Mouse (Mus musculus) liver, embryonic 16.5 days (tissue): ENCODE measurements around the gene 2310039H08Rik. TPM values are rescaled to one million over a fixed set of nuclear protein-coding genes. Genes with fewer than 3 reads are reported as not detected.
A peak's percentile ranks its signal among the peaks of the same experiment; 100 is the strongest.
"Not testable (repeated sequence)": the region's sequence is repeated elsewhere in the genome, so short reads cannot be mapped to it uniquely, and the experiment has no call there.

Experiments used
- ATAC-seq: fragments of 200-750 bp; cut with Nextera tagmentation; 2 replicates; pipeline ENCODE4 v1.8.0; 2017; ENCODE audit warnings: low read depth, mild to moderate bottlenecking, moderate number of reproducible peaks, moderate library complexity
- H3K27ac ChIP-seq: fragments of 300-500 bp; sonication (generic); 2 replicates; pipeline ENCODE4 v1.5.1; 2014; ENCODE audit warnings: mild to moderate bottlenecking, low read length
- H3K27me3 ChIP-seq: fragments of 300-500 bp; sonication (generic); 2 replicates; pipeline ENCODE4 v1.6.1; 2014; ENCODE audit warnings: low read depth, low read length, mixed read lengths; ENCODE audit not compliant: control insufficient read depth, insufficient read depth
- H3K36me3 ChIP-seq: fragments of 300-500 bp; sonication (generic); 2 replicates; pipeline ENCODE4 v1.6.1; 2014; ENCODE audit warnings: mild to moderate bottlenecking; ENCODE audit not compliant: control insufficient read depth, insufficient read depth
- H3K4me1 ChIP-seq: fragments of 300-500 bp; sonication (generic); 2 replicates; pipeline ENCODE4 v1.6.1; 2014; ENCODE audit warnings: low read depth, low read length, mixed read lengths; ENCODE audit not compliant: control insufficient read depth
- H3K4me2 ChIP-seq: fragments of 300-500 bp; sonication (generic); 2 replicates; pipeline ENCODE4 v1.6.1; 2014; ENCODE audit warnings: low read depth, low read length, mixed read lengths
- H3K4me3 ChIP-seq: fragments of 300-500 bp; sonication (generic); 2 replicates; pipeline ENCODE4 v1.5.1; 2014; ENCODE audit warnings: low read depth, mild to moderate bottlenecking, low read length
- H3K9ac ChIP-seq: fragments of 300-500 bp; sonication (generic); 2 replicates; pipeline ENCODE4 v1.6.1; 2014; ENCODE audit warnings: low read depth, low read length
- H3K9me3 ChIP-seq: fragments of 300-500 bp; sonication (generic); replicated peaks from 2 replicates; pipeline ENCODE4 v1.6.1; 2016; ENCODE audit warnings: low read length; ENCODE audit not compliant: control insufficient read depth
- WGBS: fragments of 180-500 bp; shearing (Covaris S2); extraction: QIAGEN DNeasy Blood & Tissue Kit; methylation state at CpG from one replicate; pipeline ENCODE4 v1.1.7; 2014; ENCODE audit not compliant: insufficient replicate concordance; 5-methylcytosine and 5-hydroxymethylcytosine counted together
- polyA plus RNA-seq: library from polyadenylated mRNA; unstranded; fragments of >200 nt; fragmentation: Nextera tagmentation; extraction: Ambion mirVana; gene quantifications from 2 replicates; pipeline ENCODE4 v1.2.1, GENCODE M21; 2015

Gene 2310039H08Rik
- polyA plus RNA-seq, 1 experiment from 2014 or later, result 56.1 TPM

DNA sequence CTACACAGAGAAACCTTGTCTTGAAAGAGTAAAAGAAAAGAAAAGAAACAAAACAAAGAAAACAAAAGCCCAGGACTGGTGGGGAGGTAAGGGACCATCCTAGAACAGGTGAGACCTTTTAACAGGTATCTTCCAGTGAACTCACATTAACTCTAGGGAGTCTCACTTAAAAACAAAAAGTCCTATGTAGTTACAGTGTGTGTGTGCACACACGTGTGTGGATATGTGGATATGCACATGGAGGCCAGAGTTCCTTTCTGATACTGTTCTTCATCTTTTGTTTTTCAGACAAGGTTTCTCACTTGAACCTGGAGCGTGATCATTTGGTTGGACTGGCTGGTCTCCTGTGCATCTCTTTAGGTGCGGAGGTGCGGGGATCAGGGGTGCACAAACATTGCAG lies 21.9 kb upstream of the 2310039H08Rik start:
- H3K4me1 ChIP-seq, result peaks cover 15% of the 10 kb centered on the region
- no peaks in the 10 kb centered on the region for H3K9me3 ChIP-seq
- peaks cover 2% of the 10 kb centered on the region; the same call in 1 of the 2 replicates for H3K36me3 ChIP-seq
- H3K4me3 ChIP-seq, result peak overlapping the region; percentile 77
- peak overlapping the region; percentile 73 for H3K9ac ChIP-seq
- H3K4me2 ChIP-seq, result peak overlapping the region; percentile 88
- peak overlapping the region; percentile 91; the same call in 1 of the 2 replicates for H3K27ac ChIP-seq
- ATAC-seq, result no peak
- H3K27me3 ChIP-seq, result no peaks in the 10 kb centered on the region
- WGBS, result 68% methylated on average over 4 of the region's 4 CpGs

DNA sequence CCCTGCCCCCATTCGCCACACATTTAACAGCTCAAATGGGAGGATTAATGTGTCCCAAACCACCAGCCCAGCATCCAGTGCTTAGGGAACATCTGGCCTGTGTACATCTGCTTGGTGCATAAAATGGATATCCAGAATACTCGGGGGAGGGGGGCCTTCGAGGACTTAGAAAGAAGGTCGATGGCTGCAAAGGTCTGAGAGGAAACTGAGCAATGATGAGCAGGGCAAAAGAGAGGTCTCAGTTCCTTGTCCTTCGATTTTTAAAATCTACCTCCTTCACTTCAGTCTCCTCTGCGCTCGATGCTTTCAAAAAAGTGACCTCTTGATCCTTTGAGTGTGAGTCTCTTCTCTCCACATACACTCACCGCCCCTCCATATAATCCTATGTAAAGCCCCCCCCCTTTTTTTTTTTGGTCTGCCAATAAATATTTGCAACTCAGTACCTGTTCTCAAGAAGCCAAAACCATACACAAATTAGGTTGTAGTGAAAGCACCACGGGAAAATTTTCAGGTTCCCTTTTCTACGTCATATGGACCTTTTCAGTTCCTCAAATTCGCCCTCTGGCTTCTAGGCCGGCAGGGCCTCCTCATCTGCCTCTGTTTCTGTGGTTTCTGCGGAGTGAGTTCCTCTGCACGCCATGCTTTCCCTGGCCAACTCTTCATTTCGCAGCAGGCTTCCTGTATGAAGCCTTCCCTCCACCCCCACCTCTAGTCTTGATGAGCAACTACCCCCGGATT lies 21.2 kb upstream of the 2310039H08Rik start:
- Histone ChIP-seq H3K27ac (peak overlapping the region; percentile 91), H3K9ac (peak overlapping the region; percentile 73), H3K4me1 (peaks cover 15% of the 10 kb centered on the region), H3K9me3 (no peaks in the 10 kb centered on the region), H3K36me3 (peaks cover 2% of the 10 kb centered on the region; the same call in 1 of the 2 replicates), H3K4me3 (peak overlapping the region; percentile 77), H3K4me2 (peak overlapping the region; percentile 88), H3K27me3 (no peaks in the 10 kb centered on the region)
- ATAC-seq, result peak; percentile 2
- WGBS, result 12% methylated on average over 16 of the region's 16 CpGs

DNA sequence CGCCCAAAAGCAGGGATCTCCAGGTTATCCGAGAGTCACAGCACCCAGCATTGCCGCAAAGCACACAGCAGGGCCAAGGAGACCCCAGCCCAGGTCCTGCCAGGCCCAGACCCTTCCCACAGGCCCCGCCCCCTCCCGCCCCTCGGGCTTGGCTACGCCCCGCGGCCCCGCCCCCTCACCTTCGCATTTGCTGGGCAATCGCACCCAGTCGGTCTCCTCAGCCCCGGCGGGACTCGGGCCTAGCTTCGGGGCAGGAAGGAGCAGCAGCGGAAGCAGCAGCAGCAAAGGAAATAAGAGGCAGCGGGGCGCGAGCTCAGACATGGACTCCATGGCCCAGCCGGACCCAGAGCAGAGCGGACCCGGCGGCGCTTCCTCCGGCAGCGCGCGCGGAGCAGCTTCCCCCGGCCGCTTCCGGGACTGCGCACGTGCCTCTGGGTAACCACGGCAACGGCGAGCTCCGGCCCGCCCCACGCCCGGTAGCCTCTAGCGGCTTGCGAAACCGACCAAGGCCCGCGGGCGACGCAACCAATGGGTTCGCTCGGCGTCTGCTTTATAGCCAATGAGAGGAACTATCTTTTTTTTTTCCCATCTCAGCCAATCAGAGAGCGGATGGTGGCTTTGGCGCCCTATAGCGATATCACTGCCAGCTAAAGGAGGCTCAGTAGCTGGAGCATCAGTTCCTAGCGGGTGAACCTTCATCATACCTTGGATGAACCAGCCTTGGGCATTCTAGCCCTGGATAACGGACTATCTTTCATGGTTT lies 20.5 kb upstream of the 2310039H08Rik start, which contains the start of gene Cnpy3:
Gene Cnpy3 (minus strand): TSS at position 421 of the 763 bp plus-strand sequence.
- peaks cover 15% of the 10 kb centered on the region for H3K4me1 ChIP-seq
- no peaks in the 10 kb centered on the region for H3K9me3 ChIP-seq
- H3K36me3 ChIP-seq, result peaks cover 1% of the 10 kb centered on the region; the same call in 1 of the 2 replicates
- WGBS, result under 1% methylated on average over 57 of the region's 58 CpGs
- peak; percentile 99 for ATAC-seq
- H3K27me3 ChIP-seq, result no peaks in the 10 kb centered on the region
- H3K27ac ChIP-seq, result peak within 1 kb of the TSS; percentile 91
- peak within 1 kb of the TSS; percentile 88 for H3K4me2 ChIP-seq
- peak within 1 kb of the TSS; percentile 73 for H3K9ac ChIP-seq
- peak within 1 kb of the TSS; percentile 77 for H3K4me3 ChIP-seq

DNA sequence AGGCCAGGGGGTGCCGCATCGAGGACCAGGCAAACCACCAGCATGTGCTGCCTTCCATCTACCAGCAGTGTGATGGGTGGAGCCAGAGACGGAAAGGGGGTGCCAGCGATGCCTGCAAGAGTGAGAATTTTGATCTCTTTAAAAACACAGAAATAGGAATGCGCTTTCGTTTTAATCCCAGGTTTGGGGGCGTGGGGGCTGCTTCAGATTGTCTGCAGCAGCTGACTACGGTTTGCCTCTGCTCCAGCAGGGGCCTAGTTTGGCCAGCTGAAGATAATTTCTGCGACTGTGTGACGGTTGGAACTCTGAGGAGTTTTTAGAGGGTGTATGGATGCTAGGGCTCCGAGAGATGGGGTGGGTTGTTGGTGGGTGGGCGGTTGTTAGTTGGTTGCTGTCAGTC lies 13.7 kb upstream of the 2310039H08Rik start:
- no peaks in the 10 kb centered on the region for H3K9me3 ChIP-seq
- ATAC-seq, result no peak
- no peak overlapping the region for H3K27ac ChIP-seq
- no peak overlapping the region for H3K9ac ChIP-seq
- no peak overlapping the region for H3K4me2 ChIP-seq
- 74% methylated on average over 12 of the region's 12 CpGs for WGBS
- H3K4me3 ChIP-seq, result no peak overlapping the region
- no peaks in the 10 kb centered on the region for H3K36me3 ChIP-seq
- H3K27me3 ChIP-seq, result no peaks in the 10 kb centered on the region
- no peaks in the 10 kb centered on the region for H3K4me1 ChIP-seq

DNA sequence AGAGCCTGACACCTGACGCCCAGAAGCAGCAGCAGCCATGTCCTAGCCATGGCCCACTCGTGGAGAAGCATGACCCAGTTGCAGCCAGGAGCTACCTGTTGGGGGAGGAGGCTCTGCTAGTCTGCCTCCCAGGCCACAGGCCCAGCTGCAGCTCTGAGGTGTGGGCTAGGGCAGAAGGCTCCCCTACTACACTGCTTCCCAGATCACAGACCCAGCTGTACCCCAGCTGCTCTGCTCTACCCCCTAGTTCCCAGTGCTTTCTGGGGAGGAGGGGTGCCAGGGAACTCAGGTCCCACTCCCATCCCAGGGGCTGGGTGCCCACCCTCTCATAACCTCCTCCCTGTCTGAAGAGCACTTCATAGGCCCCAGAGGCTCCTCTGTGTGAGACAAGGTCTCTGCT lies 8.9 kb upstream of the 2310039H08Rik start, which contains the start of gene Ptcra:
Gene Ptcra (minus strand): TSS at position 169 of the 400 bp plus-strand sequence.
- WGBS, result 63% methylated on average over 2 of the region's 2 CpGs
- Histone ChIP-seq H3K4me2 (no peak within 1 kb of the TSS), H3K9ac (no peak within 1 kb of the TSS), H3K4me3 (no peak within 1 kb of the TSS), H3K9me3 (no peaks in the 10 kb centered on the region), H3K36me3 (no peaks in the 10 kb centered on the region), H3K27me3 (no peaks in the 10 kb centered on the region), H3K27ac (no peak within 1 kb of the TSS), H3K4me1 (peaks cover 3% of the 10 kb centered on the region)
- ATAC-seq, result no peak

DNA sequence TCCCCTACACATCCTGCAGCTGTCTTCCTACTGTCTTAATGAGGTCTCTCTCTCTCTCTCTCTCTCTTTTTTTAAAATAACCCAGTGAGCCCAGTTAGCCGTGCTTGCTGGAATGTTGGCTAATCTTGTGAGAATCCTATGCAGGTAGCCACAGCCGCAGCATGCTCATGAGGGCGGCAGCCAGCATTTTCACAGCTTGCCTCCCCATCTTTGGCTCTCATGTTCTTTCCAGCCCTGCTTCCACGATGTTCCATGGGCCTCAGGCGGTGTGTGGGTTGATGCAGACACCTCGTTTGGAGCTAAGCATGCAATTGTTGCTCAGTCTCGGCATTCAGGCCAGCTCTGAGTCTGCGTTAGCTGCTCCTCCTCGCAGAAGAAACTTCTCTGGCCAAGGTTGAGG lies 7.5 kb upstream of the 2310039H08Rik start:
- not testable (repeated sequence) for H3K36me3 ChIP-seq, H3K9me3 ChIP-seq, H3K27ac ChIP-seq, H3K4me3 ChIP-seq, H3K4me2 ChIP-seq, ATAC-seq, H3K9ac ChIP-seq, H3K4me1 ChIP-seq, H3K27me3 ChIP-seq
- WGBS, result 53% methylated on average over 9 of the region's 9 CpGs

DNA sequence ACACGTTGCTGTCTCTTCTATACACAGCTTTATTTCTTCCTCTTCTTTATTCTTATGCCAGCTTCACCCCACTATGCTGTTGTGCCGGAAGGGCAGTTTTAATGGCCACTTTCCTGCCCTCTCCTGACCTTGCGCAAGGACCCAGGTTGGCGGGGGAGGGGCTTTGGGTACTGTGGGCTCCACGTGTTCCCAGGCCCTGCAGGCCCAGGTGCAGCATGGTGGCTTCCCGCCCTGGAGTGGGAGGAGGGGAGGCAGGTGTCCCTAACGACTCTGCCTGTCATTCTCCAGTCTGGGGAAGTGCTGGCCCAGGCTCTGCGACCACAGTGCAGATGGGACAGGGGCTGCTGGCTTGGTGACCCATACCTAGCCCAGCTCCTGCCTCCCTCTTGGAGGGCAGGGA lies 4.6 kb upstream of the 2310039H08Rik start:
- Histone ChIP-seq H3K9ac (no peak overlapping the region), H3K9me3 (no peaks in the 10 kb centered on the region)
- WGBS, result 36% methylated on average over 8 of the region's 8 CpGs

DNA sequence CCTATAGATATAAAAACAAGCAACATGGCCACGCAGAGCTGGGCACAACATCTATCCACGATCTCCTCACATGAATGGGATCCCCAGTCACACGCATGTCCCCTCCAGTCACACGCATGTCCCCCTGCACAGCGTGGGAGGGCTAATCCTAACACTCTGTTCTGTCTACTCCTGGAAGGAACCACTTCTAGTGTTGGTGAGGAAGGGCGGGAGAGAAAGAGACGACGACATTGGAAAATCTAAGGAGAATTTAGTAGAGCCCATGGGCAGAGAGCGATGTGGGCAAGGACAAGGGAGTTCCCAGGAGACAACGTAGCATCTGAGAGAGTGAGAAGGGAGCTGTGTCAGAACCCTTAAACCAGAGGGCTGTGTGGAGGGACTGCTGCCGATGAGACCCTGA lies 1.9 kb upstream of the 2310039H08Rik start:
- no peaks in the 10 kb centered on the region for H3K27me3 ChIP-seq
- WGBS, result 80% methylated on average over 11 of the region's 11 CpGs
- no peak overlapping the region for H3K27ac ChIP-seq
- no peak for ATAC-seq
- peaks cover 24% of the 10 kb centered on the region for H3K4me1 ChIP-seq
- H3K36me3 ChIP-seq, result peaks cover under 1% of the 10 kb centered on the region
- no peak overlapping the region for H3K9ac ChIP-seq
- no peaks in the 10 kb centered on the region for H3K9me3 ChIP-seq
- H3K4me2 ChIP-seq, result no peak overlapping the region
- no peak overlapping the region for H3K4me3 ChIP-seq

More for the DNA sequence above, 4.6 kb upstream of the 2310039H08Rik start:
- Histone ChIP-seq H3K4me2 (no peak overlapping the region), H3K36me3 (no peaks in the 10 kb centered on the region), H3K4me3 (no peak overlapping the region), H3K4me1 (peaks cover 12% of the 10 kb centered on the region), H3K27me3 (no peaks in the 10 kb centered on the region), H3K27ac (no peak overlapping the region)
- ATAC-seq, result no peak

DNA sequence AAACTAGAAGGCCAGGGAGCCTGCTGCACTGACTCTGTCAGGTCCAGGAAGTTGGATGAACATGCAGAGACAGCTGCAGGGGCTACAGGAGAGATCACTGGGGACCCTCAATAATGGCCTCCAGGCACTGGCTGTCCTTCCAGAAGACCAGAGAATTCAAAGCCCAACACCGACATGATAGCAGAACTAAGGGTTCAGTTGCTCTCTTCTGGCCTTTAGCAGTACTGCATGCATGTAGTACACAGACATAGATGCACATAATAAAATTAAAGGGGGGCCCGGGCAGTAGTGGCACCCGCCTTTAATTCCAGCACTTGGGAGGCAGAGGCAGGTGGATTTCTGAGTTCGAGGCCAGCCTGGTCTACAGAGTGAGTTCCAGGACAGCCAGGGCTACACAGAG lies 1.4 kb upstream of the 2310039H08Rik start:
- Histone ChIP-seq H3K27ac (no peak overlapping the region), H3K36me3 (peaks cover 5% of the 10 kb centered on the region), H3K9ac (no peak overlapping the region), H3K27me3 (no peaks in the 10 kb centered on the region), H3K4me2 (no peak overlapping the region), H3K4me3 (no peak overlapping the region), H3K4me1 (peaks cover 24% of the 10 kb centered on the region), H3K9me3 (no peaks in the 10 kb centered on the region)
- ATAC-seq, result no peak
- WGBS, result 79% methylated on average over 4 of the region's 4 CpGs
